Mouse (Mus musculus): Measurements from ENCODE around the gene Scn2a.

DNA sequence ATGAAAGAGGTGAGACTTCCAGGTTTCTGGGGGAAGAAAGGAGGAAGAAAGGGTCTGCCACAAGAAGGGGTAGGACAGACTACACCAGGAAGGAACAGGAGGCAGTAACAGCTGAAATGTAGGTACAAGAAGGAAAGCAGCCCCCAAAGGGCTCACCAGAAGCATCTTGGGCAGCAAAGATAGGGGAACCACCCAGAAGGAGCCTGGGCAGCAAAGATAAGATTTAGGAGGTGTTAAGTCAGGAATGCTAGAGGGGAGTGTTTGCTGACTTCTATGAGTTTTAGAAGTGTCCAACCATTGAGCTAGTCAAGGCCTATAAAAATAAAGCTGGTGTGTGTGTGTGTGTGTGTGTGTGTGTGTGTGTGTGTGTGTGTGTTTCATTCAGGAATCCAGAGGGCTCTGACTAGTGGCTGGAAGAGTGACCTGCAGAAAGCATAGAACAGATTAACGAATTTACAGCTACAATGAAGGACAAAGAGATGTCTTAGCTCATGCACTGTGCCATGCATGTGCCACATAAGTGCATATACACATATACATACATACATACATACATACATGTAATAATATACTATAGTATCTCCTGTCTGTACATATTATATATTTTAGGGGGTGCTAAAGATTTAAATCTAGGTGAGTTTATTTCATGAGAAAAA, 180.6 kb downstream of the Scn2a start:
- TF ChIP-seq CTCF (IDR thresholded peaks at IDR 0.05) (no peak), EP300 (IDR thresholded peaks at IDR 0.05; ENCODE audit: insufficient read depth, low read depth, low read length) (no peak)

Data from heart, adult 2 months (tissue).